Mouse (Mus musculus): ENCODE measurements at regions not wholly inside any gene's neighbourhood (a gene's known extent, or its start where the extent isn't known, plus 50 kb on each side); places are given as distances from the start of the nearest gene placed in this dataset.

GRCm38 (mm10) chr8:113581704-113582103, 53.7 kb upstream of the Mon1b start:
- peak; percentile 10 for DNase-seq (ENCODE audit: low spot score)

- peak; percentile 86 for DNase-seq (ENCODE audit: low spot score)
Measured at GRCm38 (mm10) chr8:113582180-113582975, 53.0 kb upstream of the Mon1b start.

GRCm38 (mm10) chr8:113583801-113584200, 51.6 kb upstream of the Mon1b start:
- peak; percentile 21 for DNase-seq (ENCODE audit: low spot score)

All from retina, embryonic 14.5 days (tissue).